Mouse (Mus musculus) ES-Bruce4 (cell line): ENCODE measurements around the gene Gosr1. TPM values are rescaled to one million over a fixed set of nuclear protein-coding genes. Genes with fewer than 3 reads are reported as not detected.
"Not testable (repeated sequence)": the region's sequence is repeated elsewhere in the genome, so short reads cannot be mapped to it uniquely, and the experiment has no call there.

Source experiments
- H3K27ac ChIP-seq: 2 replicates; pipeline ENCODE4 v1.5.1; 2012; ENCODE audit warnings: low read length, inconsistent platforms; ENCODE audit not compliant: insufficient read depth
- H3K27me3 ChIP-seq: 2 replicates; pipeline ENCODE4 v1.6.1; 2012; ENCODE audit warnings: mild to moderate bottlenecking, low read length, inconsistent platforms; ENCODE audit not compliant: control insufficient read depth, poor library complexity, insufficient read depth, severe bottlenecking
- H3K36me3 ChIP-seq: 2 replicates; pipeline ENCODE4 v1.6.1; 2012; ENCODE audit warnings: inconsistent platforms, mild to moderate bottlenecking, low read length, moderate library complexity; ENCODE audit not compliant: control insufficient read depth, poor library complexity, insufficient read depth, severe bottlenecking
- H3K4me1 ChIP-seq: one replicate; pipeline ENCODE4 v1.8.1; 2011; ENCODE audit warnings: low read length; ENCODE audit not compliant: control insufficient read depth, insufficient read depth
- H3K4me3 ChIP-seq: 2 replicates; pipeline ENCODE4 v1.5.1; 2011; ENCODE audit warnings: low read depth, mild to moderate bottlenecking, low read length
- H3K9ac ChIP-seq: 2 replicates; pipeline ENCODE4 v1.6.1; 2012; ENCODE audit warnings: low read depth, mild to moderate bottlenecking, inconsistent platforms; ENCODE audit not compliant: poor library complexity, severe bottlenecking
- H3K9me3 ChIP-seq: replicated peaks from 2 replicates; pipeline ENCODE4 v1.6.1; 2012; ENCODE audit warnings: mild to moderate bottlenecking, low read length, inconsistent platforms; ENCODE audit not compliant: control insufficient read depth, poor library complexity, insufficient read depth, severe bottlenecking
- CTCF ChIP-seq: IDR thresholded peaks from one replicate; pipeline ENCODE4 v1.8.1; 2011; ENCODE audit warnings: low read depth, low read length
- EP300 ChIP-seq: IDR thresholded peaks from 2 replicates; pipeline ENCODE4 v1.6.1; 2011; ENCODE audit warnings: low read depth, low read length; ENCODE audit not compliant: insufficient read depth
- POLR2A ChIP-seq: IDR thresholded peaks from one replicate; pipeline ENCODE4 v1.8.1; 2011; ENCODE audit warnings: low read length; ENCODE audit not compliant: insufficient read depth
- polyA plus RNA-seq: library from polyadenylated mRNA; stranded (reverse); fragments of >200 nt; gene quantifications from 2 replicates; pipeline ENCODE4 v1.2.4, GENCODE M21; 2011; ENCODE audit warnings: low read depth; ENCODE audit not compliant: missing spikeins, insufficient read depth, insufficient read length

Gosr1 gene
- polyA plus RNA-seq, 1 experiment = 30.2 TPM

DNA sequence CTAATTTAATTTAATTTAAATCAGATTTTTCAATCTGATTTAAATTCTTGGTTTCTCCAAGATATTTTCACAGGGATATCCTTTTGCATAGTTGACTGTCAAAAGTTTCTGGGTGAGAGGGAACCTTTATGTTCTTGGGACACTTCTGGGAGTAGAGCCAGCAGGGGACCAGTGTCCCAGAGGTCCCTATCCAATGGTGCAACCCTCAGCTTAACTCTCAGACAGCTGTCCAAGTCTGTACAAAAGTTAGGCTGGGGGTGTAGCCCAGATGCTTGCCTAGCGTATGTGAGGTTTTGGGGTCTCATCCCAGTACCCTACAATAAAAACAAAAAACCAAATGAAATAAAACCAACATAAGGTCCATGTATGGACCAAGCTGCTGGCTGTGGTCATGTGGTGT, 55.3 kb downstream of the Gosr1 start:
- Histone ChIP-seq H3K27ac (no peak overlapping the region), H3K9ac (no peak overlapping the region), H3K36me3 (no peaks in the 10 kb centered on the region), H3K4me1 (peaks cover 2% of the 10 kb centered on the region), H3K27me3 (no peaks in the 10 kb centered on the region), H3K4me3 (no peak overlapping the region), H3K9me3 (no peaks in the 10 kb centered on the region)
- no peak for TF ChIP-seq POLR2A
- no peak for TF ChIP-seq EP300
- TF ChIP-seq CTCF = no peak

DNA sequence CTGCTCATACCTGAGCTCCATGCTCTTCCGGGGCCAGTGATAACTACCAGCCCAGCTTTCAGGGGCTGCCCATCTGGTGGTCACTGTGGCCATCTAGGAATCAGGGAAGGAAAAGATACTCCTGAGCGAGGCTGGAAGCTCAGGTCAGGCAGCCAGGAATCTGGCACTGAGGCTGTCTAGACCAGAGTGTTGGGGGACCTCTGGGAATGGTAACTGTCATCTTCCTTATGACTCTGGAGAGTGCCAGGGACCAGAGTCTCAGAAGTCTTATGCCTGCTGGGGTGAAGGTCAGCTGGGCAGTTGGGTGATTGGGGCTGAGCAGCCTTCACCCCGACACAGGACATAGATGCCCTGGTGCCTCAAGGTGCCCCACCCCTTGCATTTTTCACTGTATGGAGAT, 55.7 kb downstream of the Gosr1 start:
- H3K36me3 ChIP-seq = no peaks in the 10 kb centered on the region
- peaks cover 2% of the 10 kb centered on the region for H3K4me1 ChIP-seq
- H3K9me3 ChIP-seq = no peaks in the 10 kb centered on the region
- no peak for TF ChIP-seq CTCF
- no peak for TF ChIP-seq POLR2A
- no peak for TF ChIP-seq EP300
- no peak overlapping the region for H3K27ac ChIP-seq
- no peaks in the 10 kb centered on the region for H3K27me3 ChIP-seq
- H3K9ac ChIP-seq = no peak overlapping the region
- H3K4me3 ChIP-seq = no peak overlapping the region

DNA sequence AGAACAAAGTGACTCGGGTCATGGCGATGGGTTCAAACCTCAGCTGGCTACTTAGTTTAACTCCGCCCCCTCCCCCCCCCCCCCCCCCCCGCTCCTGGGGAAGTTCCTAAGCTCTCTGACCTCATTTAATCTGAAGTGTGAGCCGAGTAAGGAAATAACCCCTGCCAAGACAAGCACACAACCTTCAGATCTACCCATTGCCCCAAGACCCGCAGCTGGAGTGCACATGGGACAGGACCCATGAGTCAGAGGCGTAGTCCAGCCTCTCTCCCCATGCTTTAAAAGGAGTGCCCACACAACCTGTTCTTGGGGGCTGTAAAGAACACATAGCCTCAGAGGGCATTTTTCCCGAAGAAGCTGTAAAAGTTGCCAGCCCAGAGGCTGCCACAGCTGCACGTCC, 63.8 kb downstream of the Gosr1 start:
- H3K9me3 ChIP-seq = no peaks in the 10 kb centered on the region
- H3K36me3 ChIP-seq = no peaks in the 10 kb centered on the region
- H3K27me3 ChIP-seq = no peaks in the 10 kb centered on the region
- H3K27ac ChIP-seq = no peak overlapping the region
- TF ChIP-seq CTCF = no peak
- no peak for TF ChIP-seq EP300
- no peak for TF ChIP-seq POLR2A
- peak overlapping the region; percentile 28 for H3K4me3 ChIP-seq
- 0 out of 2 replicates have a peak overlapping the region, but pooled peaks have one; percentile 34 for H3K9ac ChIP-seq
- H3K4me1 ChIP-seq = peaks cover 2% of the 10 kb centered on the region

DNA sequence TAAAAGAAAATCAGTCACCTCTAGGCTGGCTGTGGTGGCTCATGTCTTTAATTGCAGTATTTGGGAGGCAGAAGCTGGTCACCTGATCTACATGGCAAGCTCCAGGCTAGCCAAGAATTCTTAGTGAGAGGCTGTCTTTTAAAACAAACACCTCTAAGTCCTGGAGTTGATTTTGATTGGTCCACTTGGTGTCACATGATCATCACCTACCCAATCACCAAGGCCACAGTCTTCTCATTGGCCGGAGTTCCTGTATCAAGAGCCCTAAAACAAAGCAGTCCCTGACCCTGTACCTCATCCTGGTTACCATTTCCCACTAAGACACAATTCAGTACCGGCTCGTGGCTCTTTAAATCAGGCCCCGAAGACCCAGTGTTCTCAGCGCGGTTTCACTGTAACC, 67.6 kb downstream of the Gosr1 start:
- Histone ChIP-seq H3K9ac (no peak overlapping the region), H3K36me3 (no peaks in the 10 kb centered on the region), H3K27ac (no peak overlapping the region), H3K4me3 (no peak overlapping the region), H3K4me1 (peaks cover 2% of the 10 kb centered on the region), H3K27me3 (no peaks in the 10 kb centered on the region), H3K9me3 (no peaks in the 10 kb centered on the region)
- TF ChIP-seq EP300 (no peak), POLR2A (no peak), CTCF (no peak)

DNA sequence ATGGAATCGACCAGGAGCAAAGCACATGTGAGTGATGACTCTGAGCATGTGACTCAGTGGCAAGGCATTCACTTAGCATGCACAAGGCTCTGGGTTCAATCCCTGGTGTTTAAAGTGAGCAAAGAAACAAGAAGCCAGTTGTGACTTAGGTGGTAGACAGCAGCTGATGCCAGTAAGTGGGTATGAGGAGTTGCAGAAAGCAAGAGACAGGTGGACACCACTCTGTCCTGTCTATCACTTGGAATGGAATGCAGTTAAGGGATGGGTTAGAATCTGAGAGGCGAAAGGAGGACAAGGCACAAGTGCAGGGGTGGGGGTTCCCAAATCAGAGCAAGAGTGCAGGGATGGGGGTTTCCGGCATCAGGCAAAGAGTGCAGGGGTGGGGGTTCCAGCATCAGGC, 71.3 kb downstream of the Gosr1 start:
- Histone ChIP-seq H3K27ac (no peak overlapping the region), H3K36me3 (no peaks in the 10 kb centered on the region), H3K9ac (no peak overlapping the region), H3K27me3 (no peaks in the 10 kb centered on the region), H3K9me3 (no peaks in the 10 kb centered on the region), H3K4me1 (peaks cover 2% of the 10 kb centered on the region), H3K4me3 (no peak overlapping the region)
- no peak for TF ChIP-seq EP300
- no peak for TF ChIP-seq POLR2A
- TF ChIP-seq CTCF = no peak

DNA sequence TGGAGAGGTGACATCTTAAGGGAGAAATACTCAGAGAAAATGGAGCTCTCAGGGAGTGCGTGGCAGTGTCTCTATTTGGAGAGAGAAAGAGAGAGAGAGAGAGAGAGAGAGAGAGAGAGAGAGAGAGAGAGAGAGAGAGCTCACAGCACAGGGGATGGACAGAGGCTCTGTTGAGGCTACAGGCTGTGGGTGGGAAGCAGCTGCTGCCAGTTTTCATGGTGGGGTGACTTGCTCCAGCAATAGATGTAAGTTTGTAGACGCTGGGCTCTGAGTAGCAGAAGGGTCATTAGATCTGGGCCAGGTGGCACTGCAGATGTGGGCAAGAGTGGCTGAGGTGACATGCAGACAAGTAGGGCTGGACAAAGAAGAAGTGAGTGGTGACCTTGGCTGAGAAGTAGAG, 77.8 kb downstream of the Gosr1 start:
- no peak overlapping the region for H3K9ac ChIP-seq
- no peaks in the 10 kb centered on the region for H3K27me3 ChIP-seq
- no peaks in the 10 kb centered on the region for H3K4me1 ChIP-seq
- H3K27ac ChIP-seq = no peak overlapping the region
- no peak overlapping the region for H3K4me3 ChIP-seq
- H3K9me3 ChIP-seq = no peaks in the 10 kb centered on the region
- no peak for TF ChIP-seq CTCF
- TF ChIP-seq POLR2A = no peak
- TF ChIP-seq EP300 = no peak
- no peaks in the 10 kb centered on the region for H3K36me3 ChIP-seq

DNA sequence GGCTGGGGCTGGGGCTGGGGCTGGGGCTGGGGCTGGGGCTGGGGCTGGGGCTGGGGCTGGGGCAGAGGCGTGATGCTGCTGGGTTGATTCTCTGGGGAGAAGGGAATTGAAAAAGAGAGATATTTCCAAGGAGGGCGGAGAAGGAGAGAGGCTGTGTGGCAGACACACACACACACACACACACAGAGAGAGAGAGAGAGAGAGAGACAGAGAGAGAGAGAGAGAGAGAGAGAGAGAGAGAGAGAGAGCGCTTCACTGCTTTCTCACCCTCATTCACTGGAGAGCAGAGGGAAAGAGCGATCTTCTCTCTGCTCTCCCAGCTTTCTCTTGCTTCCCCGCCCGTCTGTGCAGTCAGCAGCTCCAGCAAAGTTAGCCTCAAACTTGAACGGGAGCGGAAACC, 83.9 kb downstream of the Gosr1 start, which contains the start of gene Trarg1:
Gene Trarg1 (plus strand): TSS at position 301 of the 400 bp plus-strand sequence.
- not testable (repeated sequence) for H3K27ac ChIP-seq, H3K4me3 ChIP-seq, H3K9me3 ChIP-seq, H3K4me1 ChIP-seq, H3K9ac ChIP-seq, H3K36me3 ChIP-seq, H3K27me3 ChIP-seq

Other genes starting within 250 kb of the Gosr1 start
- 28.1 and 30.6 TPM in 2 replicates for gene Abr, start 141.3 kb downstream of the Gosr1 start, polyA plus RNA-seq
- gene Bhlha9, start 91.1 kb downstream of the Gosr1 start, polyA plus RNA-seq = not detected in 2 replicates
- gene Trarg1, start 83.8 kb downstream of the Gosr1 start, polyA plus RNA-seq = not detected in 2 replicates
- 30.1 and 30.9 TPM in 2 replicates for gene Cpd, start 83.4 kb upstream of the Gosr1 start, polyA plus RNA-seq
- gene Tmigd1, start 138.6 kb upstream of the Gosr1 start, polyA plus RNA-seq = not detected in 2 replicates
- gene Blmh, start 161.2 kb upstream of the Gosr1 start, polyA plus RNA-seq = 133 and 141 TPM in 2 replicates
- gene Slc6a4, start 235.0 kb upstream of the Gosr1 start, polyA plus RNA-seq = not detected in 2 replicates